ENCODE assay signal across 20 mouse cellular contexts in genomic region chr7:72446911-72447310, GRCm38 (mm10).
"Had no signal": no experiment of that assay in that cellular context is flagged by ENCODE, and none has a peak within 500 bp of the region (broad histone marks: within the 10 kb centered on the region; RNA-seq: fewer than 3 reads in every experiment).

No protein-coding gene starts in this region.

- H3K4me1 ChIP-seq: limb, embryonic 12.5 days; limb, embryonic 15.5 days; midbrain, embryonic 12.5 days; midbrain, embryonic 15.5 days; neural tube, embryonic 13.5 days had no signal

- DNase-seq: kidney, postnatal 25 days; layer of hippocampus, postnatal 36 days; left cerebral cortex, postnatal 4 days; liver, postnatal 0 days; lung, embryonic 14.5 days; right cerebral cortex, postnatal 14 days; right cerebral cortex, postnatal 4 days; spleen, adult 18-20 months; thymus, adult 18-20 months; thymus, postnatal 36 days had no signal

- H3K27me3 ChIP-seq: limb, embryonic 12.5 days; limb, embryonic 15.5 days; midbrain, embryonic 12.5 days; midbrain, embryonic 15.5 days; neural tube, embryonic 13.5 days had no signal

- H3K36me3 ChIP-seq: limb, embryonic 12.5 days; limb, embryonic 15.5 days; midbrain, embryonic 12.5 days; midbrain, embryonic 15.5 days; neural tube, embryonic 13.5 days had no signal

- H3K9ac ChIP-seq: limb, embryonic 12.5 days; limb, embryonic 15.5 days; liver, embryonic 14.5 days; liver, postnatal 0 days; lung, embryonic 14.5 days; midbrain, embryonic 12.5 days; midbrain, embryonic 15.5 days; neural tube, embryonic 13.5 days had no signal

- ATAC-seq: liver, postnatal 0 days; lung, postnatal 0 days; midbrain, embryonic 15.5 days had no signal

- H3K27ac ChIP-seq: kidney, postnatal 0 days; left cerebral cortex, adult 2 months; limb, embryonic 12.5 days; limb, embryonic 15.5 days; liver, embryonic 14.5 days; macrophage; midbrain, embryonic 12.5 days; midbrain, embryonic 15.5 days; neural tube, embryonic 13.5 days had no signal

- H3K4me3 ChIP-seq: left cerebral cortex, adult 2 months; limb, embryonic 12.5 days; limb, embryonic 15.5 days; midbrain, embryonic 12.5 days; midbrain, embryonic 15.5 days; neural tube, embryonic 13.5 days had no signal
